Mouse (Mus musculus): Measurements from ENCODE around the gene Rtl3.
A peak's percentile ranks its signal among the peaks of the same experiment; 100 is the strongest.

Rtl3 gene

DNA sequence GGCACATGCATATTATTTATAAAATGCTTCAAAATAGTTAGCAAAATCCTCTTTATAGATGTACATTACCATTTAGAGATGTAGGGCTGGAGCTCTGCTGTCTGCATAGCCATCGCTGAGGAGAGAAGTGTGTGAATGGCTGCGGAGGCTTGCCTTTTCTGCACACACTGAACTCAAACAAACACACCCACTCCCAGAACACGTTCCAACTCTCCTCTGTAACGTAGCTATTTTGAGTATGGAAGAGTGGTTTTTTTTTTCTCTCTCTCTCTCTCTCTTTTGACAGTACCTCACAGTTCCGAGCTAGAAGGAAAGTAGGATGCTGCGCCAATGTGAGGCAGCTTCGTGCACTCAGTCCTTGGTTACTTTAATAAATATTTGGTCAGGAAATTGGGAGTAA is at the start of gene Rtl3:
TSS of gene Rtl3 (minus strand) at position 236 of the 400 bp plus-strand sequence.
- no peak for DNase-seq (ENCODE audit: low read depth, low spot score)

DNA sequence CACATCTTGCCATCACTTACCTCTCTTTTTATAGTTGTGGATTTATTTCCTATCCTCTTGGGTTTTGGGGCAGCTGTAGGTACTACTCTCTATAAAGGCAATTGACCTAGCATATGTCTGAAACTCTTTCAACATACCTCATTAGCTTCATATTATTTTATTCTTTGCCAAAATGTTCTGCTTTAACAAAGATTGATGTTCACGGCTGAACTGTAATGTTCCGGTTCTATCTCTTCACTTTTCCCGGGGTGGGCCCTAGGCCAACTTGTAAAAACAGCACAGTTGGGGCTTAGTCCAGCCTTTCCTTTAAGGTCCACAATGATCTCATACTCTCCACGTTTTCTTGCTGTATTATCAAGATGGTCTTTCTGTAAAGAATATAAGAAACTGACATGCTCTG is 31.9 kb upstream of the Rtl3 start:
- no peak for DNase-seq (ENCODE audit: low read depth, low spot score)

DNA sequence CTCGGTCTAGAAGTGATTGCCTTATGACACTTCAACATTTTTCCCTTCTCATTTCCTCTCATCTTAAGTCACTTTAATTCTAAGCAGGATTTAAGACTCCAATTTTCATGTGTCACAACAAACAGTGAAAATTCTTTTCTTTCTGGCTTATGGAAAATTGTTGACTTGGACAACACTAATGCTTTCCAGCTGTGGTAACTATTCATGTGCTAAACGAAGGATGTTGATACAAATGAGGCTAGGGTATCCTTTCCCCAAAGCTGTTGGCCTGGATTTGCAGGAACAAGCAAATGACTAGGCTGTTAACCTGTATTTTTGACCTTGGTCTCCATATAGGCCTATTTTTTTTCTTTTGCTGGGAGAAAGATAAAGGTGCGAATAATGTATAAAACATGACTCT is 31.4 kb upstream of the Rtl3 start:
- peak; percentile 12 for DNase-seq (ENCODE audit: low read depth, low spot score)

DNA sequence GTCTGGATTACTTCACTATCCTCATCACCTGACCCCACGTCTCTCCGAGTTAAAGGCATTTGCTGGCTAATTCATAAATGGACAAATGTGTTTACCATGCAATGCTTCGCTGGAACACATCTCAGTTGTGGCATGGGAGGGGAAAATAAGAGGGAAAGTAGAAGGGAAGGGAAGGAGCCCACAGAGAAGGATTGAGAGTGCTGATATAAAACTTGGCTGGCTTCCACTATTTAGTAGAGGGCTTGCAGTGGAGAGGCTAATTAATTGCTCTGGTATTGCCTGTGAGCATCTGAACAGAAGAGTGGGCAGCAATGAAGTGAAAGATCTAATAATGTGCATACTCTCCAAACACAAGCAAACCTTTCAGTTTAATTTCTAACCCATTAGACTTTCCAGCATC is 31.0 kb upstream of the Rtl3 start:
- DNase-seq (ENCODE audit: low read depth, low spot score): no peak

DNA sequence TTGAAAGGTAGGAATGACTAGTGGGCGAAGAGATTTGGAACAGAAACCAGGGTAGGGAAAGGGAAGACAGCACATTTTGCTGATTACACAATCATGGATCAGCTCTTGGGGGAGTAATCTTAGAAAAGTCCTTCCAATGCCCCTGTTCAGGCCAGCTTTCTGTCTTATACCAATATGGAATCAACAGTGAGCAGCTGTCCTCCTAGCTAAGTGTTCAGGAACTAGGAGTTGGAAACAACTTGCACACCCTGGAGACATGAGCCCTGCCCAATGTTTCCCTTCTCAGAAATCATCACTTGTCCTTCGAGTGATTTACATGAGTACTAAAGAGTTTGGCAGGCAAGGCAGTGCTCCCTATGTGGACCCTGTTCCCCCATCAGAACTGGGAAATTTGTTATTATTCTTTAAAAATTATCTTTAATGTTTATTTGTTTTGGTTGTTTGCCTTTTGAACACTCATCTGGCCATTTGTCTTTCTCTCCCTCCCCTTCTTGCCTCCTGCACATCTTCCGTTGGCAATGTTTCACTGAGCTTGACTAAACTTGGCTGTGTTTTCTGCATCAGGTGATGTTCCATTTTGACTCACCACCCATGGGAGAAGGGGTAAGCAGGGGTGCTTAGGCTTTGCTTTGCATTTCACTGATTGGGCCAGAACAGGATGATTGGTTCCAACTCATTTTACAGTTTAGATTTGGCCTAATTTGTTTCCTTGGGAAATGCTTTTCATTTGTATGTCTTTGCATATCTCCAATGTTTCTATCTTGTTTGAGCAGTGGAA is 13.3 kb upstream of the Rtl3 start:
- no peak for DNase-seq (ENCODE audit: low read depth, low spot score)

DNA sequence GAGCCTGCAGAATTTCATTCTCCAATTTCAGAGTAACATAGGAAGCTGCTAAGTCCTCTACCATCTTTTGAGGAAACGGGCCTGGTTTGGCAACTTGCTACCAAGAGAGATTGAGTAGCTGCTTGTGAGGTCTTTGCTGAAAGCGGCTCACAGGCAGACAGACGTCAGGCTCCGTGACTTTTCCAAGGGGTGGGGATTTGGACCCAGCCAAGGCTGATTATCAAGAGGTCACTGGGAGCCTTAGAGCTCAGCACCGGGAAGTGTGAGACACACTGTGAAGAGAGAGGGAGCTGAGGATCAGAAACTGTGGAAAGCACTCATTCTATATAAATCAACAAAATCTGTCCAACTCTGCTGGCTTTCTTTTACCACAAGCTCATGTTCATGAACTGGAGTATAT is 853 bp downstream of the Rtl3 start:
- peak; percentile 51 for DNase-seq (ENCODE audit: low read depth, low spot score)

DNA sequence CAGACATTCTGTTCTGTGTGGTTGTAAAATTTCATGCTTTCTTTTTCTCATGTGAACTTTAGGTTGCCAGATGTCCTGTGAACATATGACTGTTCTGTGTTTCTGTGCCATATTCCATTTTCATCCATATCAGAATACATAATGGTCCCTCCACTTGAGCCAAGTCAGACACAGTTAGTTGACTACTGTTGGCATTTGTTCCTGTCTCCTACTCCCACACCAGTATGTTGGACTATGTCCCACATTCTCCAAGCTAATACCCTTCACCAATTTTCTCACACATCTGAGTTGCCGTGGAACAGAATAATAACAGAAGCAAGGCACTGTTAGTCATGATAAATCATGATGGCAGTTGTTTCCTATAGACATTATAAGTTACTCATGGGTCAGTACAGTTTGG is 9.9 kb downstream of the Rtl3 start:
- DNase-seq (ENCODE audit: low read depth, low spot score): no peak

DNA sequence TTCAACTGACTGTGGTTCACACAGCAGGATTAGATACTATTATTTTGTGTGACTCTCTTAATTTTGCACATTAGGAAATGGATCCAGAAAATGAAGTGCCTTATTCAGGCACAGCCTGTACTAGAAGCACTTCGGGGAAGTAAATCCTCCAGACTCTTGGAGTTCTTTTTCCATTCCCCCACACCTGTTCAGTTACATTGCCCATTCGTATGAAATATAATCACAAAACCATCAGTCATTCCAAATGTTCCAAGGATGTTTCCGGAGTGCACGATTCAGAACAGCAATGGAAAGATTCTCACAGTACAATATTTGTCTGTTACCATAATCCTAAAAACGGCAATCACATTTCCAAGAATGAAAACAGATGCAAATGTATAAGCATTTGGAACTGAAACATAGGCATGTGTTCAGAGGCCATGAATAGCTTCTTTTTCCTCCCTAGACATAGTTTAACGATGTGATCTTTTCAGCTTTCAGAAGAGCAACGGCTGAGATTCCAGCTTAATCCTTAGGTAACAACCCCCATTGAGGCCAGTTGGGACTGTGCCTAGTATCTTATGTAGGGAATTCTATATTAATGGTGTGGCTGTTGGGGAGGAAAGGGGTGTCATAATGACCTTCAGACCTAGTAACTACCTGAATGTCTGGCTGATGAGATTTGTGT is 30.8 kb downstream of the Rtl3 start:
- DNase-seq (ENCODE audit: low read depth, low spot score): no peak

DNA sequence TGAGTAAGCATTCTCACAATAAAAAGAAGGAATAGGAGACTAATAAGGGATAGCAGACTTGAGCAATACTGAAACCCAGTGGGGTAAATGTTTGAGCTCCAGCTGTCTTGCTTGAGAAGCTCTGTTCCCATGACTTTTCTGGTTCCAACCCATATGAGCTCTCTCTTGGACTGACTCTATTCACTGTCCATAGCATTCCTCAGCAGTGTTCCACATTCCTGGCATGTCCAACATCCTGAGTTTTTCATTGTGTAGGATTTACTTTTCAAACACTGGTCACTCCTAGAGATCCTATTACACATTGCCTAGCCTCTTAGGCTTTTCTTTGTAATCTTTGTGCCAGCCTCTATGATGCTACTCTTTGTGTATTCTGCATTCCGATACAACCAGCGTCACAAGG is 36.1 kb downstream of the Rtl3 start:
- no peak for DNase-seq (ENCODE audit: low read depth, low spot score)

DNA sequence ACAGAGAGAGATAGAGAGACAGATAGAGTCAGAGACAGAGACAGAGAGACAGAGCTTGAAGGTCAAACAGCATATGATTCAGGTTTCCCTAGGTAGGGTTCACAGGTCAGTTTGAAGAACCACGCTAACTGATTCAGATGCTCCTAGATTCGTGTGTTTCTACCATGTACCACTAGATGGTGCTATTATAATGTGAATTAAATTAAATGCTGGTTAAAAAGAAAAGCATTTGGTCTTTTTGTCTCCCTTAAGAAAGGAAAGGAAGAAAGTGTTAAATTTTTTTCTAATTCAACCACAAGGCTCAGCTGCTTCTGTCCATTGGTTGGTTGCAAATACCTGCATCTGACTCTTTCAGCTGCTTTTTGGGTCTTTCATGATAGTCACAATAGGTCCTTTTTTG is 45.8 kb downstream of the Rtl3 start:
- peak; percentile 36 for DNase-seq (ENCODE audit: low read depth, low spot score)
